Mouse (Mus musculus): ENCODE results near the gene Gm28845. TPM values are rescaled to one million over a fixed set of nuclear protein-coding genes. Genes with fewer than 3 reads are reported as not detected.
"Not testable (repeated sequence)": the region's sequence is repeated elsewhere in the genome, so short reads cannot be mapped to it uniquely, and the experiment has no call there.

The Gm28845 gene
- polyA plus RNA-seq, 1 experiment: not detected

- TF ChIP-seq POLR2A (IDR thresholded peaks at IDR 0.05; ENCODE audit: borderline replicate concordance, extremely low read depth, low read depth, low read length) (no peak), CTCF (IDR thresholded peaks at IDR 0.05; ENCODE audit: insufficient read depth, low read length) (no peak)
- WGBS: 45% methylated on average over 7 of the region's 7 CpGs
- DNase-seq: no peak
Measured at GRCm38 (mm10) chr1:65082188-65082587, 37.2 kb downstream of the Gm28845 start, which contains the start of gene Crygb. Gene Crygb (minus strand): TSS chr1:65082288.

DNA sequence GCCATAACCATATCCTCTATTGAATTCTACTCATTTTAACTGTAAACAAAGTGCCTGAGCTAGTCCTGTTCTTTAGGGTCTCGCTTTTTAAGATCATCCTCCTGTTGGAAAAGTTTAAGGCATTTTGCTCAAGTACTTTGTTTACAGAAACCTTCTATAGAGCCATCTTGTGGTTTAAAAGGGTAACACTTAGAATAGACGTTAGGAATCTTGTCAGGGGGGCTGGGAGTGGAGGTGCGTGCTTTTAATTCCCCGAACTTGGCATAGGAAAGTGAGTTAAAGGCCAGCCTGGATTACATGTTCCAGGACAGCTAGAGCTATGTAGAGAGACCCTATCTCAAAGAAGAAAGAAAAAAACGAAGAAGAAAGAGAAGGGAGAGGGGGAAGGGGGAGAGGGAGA, 43.8 kb downstream of the Gm28845 start:
- Histone ChIP-seq H3K4me1 (ENCODE audit: control insufficient read depth, insufficient read depth, low read length) (no peaks in the 10 kb centered on the region), H3K4me3 (replicated peaks; ENCODE audit: extremely low read depth, low read depth, low read length) (no peak overlapping the region)
- TF ChIP-seq POLR2A (IDR thresholded peaks at IDR 0.05; ENCODE audit: borderline replicate concordance, extremely low read depth, low read depth, low read length) (no peak), CTCF (IDR thresholded peaks at IDR 0.05; ENCODE audit: insufficient read depth, low read length) (no peak)
- 17% methylated on average over 5 of the region's 5 CpGs for WGBS
- DNase-seq: no peak

More at GRCm38 (mm10) chr1:65082188-65082587, 37.2 kb downstream of the Gm28845 start, which contains the start of gene Crygb:
- no peaks in the 10 kb centered on the region for H3K4me1 ChIP-seq (ENCODE audit: control insufficient read depth, insufficient read depth, low read length)
- no peak within 1 kb of the TSS for H3K4me3 ChIP-seq (replicated peaks; ENCODE audit: extremely low read depth, low read depth, low read length)

DNA sequence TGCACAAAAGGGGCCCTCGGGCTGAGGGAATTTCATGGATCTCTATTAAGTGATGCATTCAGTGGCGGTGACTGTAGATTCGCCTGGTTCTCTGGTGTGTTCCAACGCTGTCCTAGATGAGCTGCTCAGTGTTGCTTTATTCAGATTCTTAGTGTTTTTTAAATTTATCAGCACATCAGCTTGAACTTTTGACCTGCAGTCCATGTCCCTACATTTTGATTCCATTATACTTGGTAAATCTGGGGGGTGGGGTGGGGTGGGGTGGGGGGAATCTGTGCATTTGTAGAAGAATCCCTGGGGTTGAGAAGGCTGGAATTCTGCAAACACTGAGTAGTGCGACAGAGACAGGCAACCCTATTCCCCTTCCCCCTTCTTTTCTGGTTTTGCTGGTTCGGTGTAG, 45.8 kb downstream of the Gm28845 start, which contains the start of gene Crygc:
Gene Crygc (minus strand): TSS at position 101 of the 400 bp plus-strand sequence.
- DNase-seq: no peak
- TF ChIP-seq POLR2A (IDR thresholded peaks at IDR 0.05; ENCODE audit: borderline replicate concordance, extremely low read depth, low read depth, low read length) (no peak), CTCF (IDR thresholded peaks at IDR 0.05; ENCODE audit: insufficient read depth, low read length) (no peak)
- WGBS: 65% methylated on average over 6 of the region's 6 CpGs
- no peaks in the 10 kb centered on the region for H3K4me1 ChIP-seq (ENCODE audit: control insufficient read depth, insufficient read depth, low read length)
- H3K4me3 ChIP-seq (replicated peaks; ENCODE audit: extremely low read depth, low read depth, low read length): no peak within 1 kb of the TSS

GRCm38 (mm10) chr1:65067842-65068241, 51.5 kb downstream of the Gm28845 start:
- no peak overlapping the region for H3K4me3 ChIP-seq (replicated peaks; ENCODE audit: extremely low read depth, low read depth, low read length)
- H3K4me1 ChIP-seq (ENCODE audit: control insufficient read depth, insufficient read depth, low read length): no peaks in the 10 kb centered on the region
- TF ChIP-seq POLR2A (IDR thresholded peaks at IDR 0.05; ENCODE audit: borderline replicate concordance, extremely low read depth, low read depth, low read length) (no peak), CTCF (IDR thresholded peaks at IDR 0.05; ENCODE audit: insufficient read depth, low read length) (no peak)
- no peak for DNase-seq

DNA sequence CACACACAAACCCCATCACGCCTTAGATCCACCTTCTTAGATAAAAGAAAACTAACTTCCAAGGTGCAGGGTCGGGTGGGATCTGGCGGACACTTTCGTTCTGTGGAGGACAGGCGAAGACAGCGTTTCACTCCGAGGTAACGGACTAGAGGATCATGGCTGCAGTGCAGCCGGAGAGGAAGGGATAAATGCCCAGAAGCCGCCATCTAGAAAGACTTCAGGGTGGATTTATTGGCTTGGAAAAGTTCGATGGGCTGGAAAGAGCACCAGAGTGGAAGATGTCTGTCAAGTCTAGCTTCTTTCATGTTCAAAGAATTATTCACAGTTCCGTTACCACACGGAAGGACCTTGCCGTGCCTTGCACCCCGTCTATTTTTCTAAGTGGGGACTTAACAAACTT, 55.2 kb downstream of the Gm28845 start:
- DNase-seq: no peak
- 84% methylated on average over 15 of the region's 15 CpGs for WGBS
- no peak overlapping the region for H3K4me3 ChIP-seq (replicated peaks; ENCODE audit: extremely low read depth, low read depth, low read length)

DNA sequence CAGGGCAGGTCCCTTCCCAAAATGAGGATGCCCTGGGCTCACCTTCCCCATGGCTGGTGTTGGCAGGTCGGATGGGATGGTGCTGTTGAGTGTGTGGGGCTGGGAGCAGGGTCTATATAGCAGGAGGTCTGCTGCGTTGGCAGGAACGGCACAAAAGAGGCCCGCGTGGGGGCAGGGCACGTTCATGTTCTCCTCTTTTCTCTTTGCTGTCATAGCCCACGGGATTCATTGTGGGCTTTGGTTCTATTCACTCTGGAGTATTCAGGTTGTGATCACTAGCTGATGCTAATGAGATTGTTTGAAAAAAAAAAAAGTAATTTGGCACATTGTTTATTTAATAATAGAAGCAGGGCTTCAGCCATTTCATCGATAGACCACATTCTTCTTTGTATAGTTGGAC, 56.0 kb downstream of the Gm28845 start, which contains the start of gene Crygd:
Gene Crygd (minus strand): TSS at position 101 of the 400 bp plus-strand sequence.
- 84% methylated on average over 8 of the region's 8 CpGs for WGBS
- TF ChIP-seq POLR2A (IDR thresholded peaks at IDR 0.05; ENCODE audit: borderline replicate concordance, extremely low read depth, low read depth, low read length) (no peak), CTCF (IDR thresholded peaks at IDR 0.05; ENCODE audit: insufficient read depth, low read length) (no peak)
- no peaks in the 10 kb centered on the region for H3K4me1 ChIP-seq (ENCODE audit: control insufficient read depth, insufficient read depth, low read length)
- no peak within 1 kb of the TSS for H3K4me3 ChIP-seq (replicated peaks; ENCODE audit: extremely low read depth, low read depth, low read length)
- DNase-seq: no peak

More for the DNA sequence above, 55.2 kb downstream of the Gm28845 start:
- H3K4me1 ChIP-seq (ENCODE audit: control insufficient read depth, insufficient read depth, low read length): no peaks in the 10 kb centered on the region
- TF ChIP-seq CTCF (IDR thresholded peaks at IDR 0.05; ENCODE audit: insufficient read depth, low read length) (no peak), POLR2A (IDR thresholded peaks at IDR 0.05; ENCODE audit: borderline replicate concordance, extremely low read depth, low read depth, low read length) (no peak)

- TF ChIP-seq POLR2A (IDR thresholded peaks at IDR 0.05; ENCODE audit: borderline replicate concordance, extremely low read depth, low read depth, low read length) (no peak), CTCF (IDR thresholded peaks at IDR 0.05; ENCODE audit: insufficient read depth, low read length) (no peak)
Measured at GRCm38 (mm10) chr1:65052140-65052539, 67.2 kb downstream of the Gm28845 start.

GRCm38 (mm10) chr1:65051696-65052095, 67.7 kb downstream of the Gm28845 start:
- no peak for TF ChIP-seq CTCF (IDR thresholded peaks at IDR 0.05; ENCODE audit: insufficient read depth, low read length)
- no peak for TF ChIP-seq POLR2A (IDR thresholded peaks at IDR 0.05; ENCODE audit: borderline replicate concordance, extremely low read depth, low read depth, low read length)
- Histone ChIP-seq H3K4me1 (ENCODE audit: control insufficient read depth, insufficient read depth, low read length) (no peaks in the 10 kb centered on the region), H3K4me3 (replicated peaks; ENCODE audit: extremely low read depth, low read depth, low read length) (no peak overlapping the region)
- WGBS: 65% methylated on average over 7 of the region's 7 CpGs
- no peak for DNase-seq

More at GRCm38 (mm10) chr1:65052140-65052539, 67.2 kb downstream of the Gm28845 start:
- H3K4me3 ChIP-seq (replicated peaks; ENCODE audit: extremely low read depth, low read depth, low read length): no peak overlapping the region
- DNase-seq: no peak
- no peaks in the 10 kb centered on the region for H3K4me1 ChIP-seq (ENCODE audit: control insufficient read depth, insufficient read depth, low read length)
- WGBS: 26% methylated on average over 2 of the region's 2 CpGs

GRCm38 (mm10) chr1:65050952-65051351, 68.4 kb downstream of the Gm28845 start, which contains the start of gene Cryge:
Gene Cryge (minus strand): TSS chr1:65051149.
- H3K4me3 ChIP-seq (replicated peaks; ENCODE audit: extremely low read depth, low read depth, low read length); H3K4me1 ChIP-seq (ENCODE audit: control insufficient read depth, insufficient read depth, low read length); DNase-seq: not testable (repeated sequence)
- 57% methylated on average over 12 of the region's 12 CpGs for WGBS

Other genes with a start within 250 kb of the Gm28845 start
- 6.9 and 10.5 TPM in 2 replicates for gene Plekhm3, start 162.7 kb downstream of the Gm28845 start, polyA plus RNA-seq (2012; rRNA removed)
- not detected in 2 replicates for gene Akr1cl, start 86.8 kb downstream of the Gm28845 start, polyA plus RNA-seq (2012; rRNA removed)
- gene Cryge, start 68.4 kb downstream of the Gm28845 start, polyA plus RNA-seq (2012; rRNA removed): not detected in 2 replicates
- not detected in 2 replicates for gene Crygd, start 56.1 kb downstream of the Gm28845 start, polyA plus RNA-seq (2012; rRNA removed)
- gene Crygc, start 45.9 kb downstream of the Gm28845 start, polyA plus RNA-seq (2012; rRNA removed): not detected in 2 replicates
- gene Crygb, start 37.3 kb downstream of the Gm28845 start, polyA plus RNA-seq (2012; rRNA removed): not detected in 2 replicates
- gene Cryga, start 16.2 kb downstream of the Gm28845 start, polyA plus RNA-seq (2012; rRNA removed): not detected in 2 replicates
- gene D630023F18Rik, start 3.7 kb upstream of the Gm28845 start, polyA plus RNA-seq (2012; rRNA removed): 0.05 and 0.06 TPM in 2 replicates
- gene Idh1, start 66.9 kb upstream of the Gm28845 start, polyA plus RNA-seq (2012; rRNA removed): 18.3 and 32.7 TPM in 2 replicates
- 5.6 and 8.1 TPM in 2 replicates for gene Pikfyve, start 67.1 kb upstream of the Gm28845 start, polyA plus RNA-seq (2012; rRNA removed)
- not detected in 2 replicates for gene Pth2r, start 162.5 kb upstream of the Gm28845 start, polyA plus RNA-seq (2012; rRNA removed)

Measured in lung, adult 2 months (tissue).